Mouse (Mus musculus): Measurements from ENCODE around the gene 9430097D07Rik. TPM values are rescaled to one million over a fixed set of nuclear protein-coding genes. Genes with fewer than 3 reads are reported as not detected.

Gene 9430097D07Rik
- polyA plus RNA-seq, 2 experiments from 2014 or later, result not detected

GRCm38 (mm10) chr2:32597248-32597647 lies 21.8 kb upstream of the 9430097D07Rik start:
- ATAC-seq, result no peak

GRCm38 (mm10) chr2:32596725-32597124 lies 21.2 kb upstream of the 9430097D07Rik start:
- no peak for ATAC-seq

- no peak for ATAC-seq
Observed at GRCm38 (mm10) chr2:32591249-32591648, 15.8 kb upstream of the 9430097D07Rik start.

DNA sequence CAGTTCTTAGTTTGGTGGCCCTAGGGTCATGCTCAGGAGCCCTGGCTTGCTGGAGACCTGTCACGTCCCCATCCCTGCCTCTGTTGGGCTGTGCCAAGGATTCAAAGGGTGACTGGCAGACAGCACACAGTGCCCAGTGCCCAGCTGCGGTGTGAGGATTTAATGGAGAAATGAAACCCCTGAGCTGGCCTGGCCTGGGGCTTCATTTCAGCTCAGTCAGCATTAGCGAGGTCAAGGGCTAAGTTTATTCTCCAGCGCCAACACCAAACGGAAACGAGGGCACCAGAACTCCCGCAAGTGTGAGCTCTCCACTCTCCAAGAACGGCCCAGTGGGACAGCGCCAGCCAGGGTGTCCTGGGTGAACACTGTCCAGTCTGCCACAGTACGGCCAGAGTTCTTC lies 14.7 kb upstream of the 9430097D07Rik start:
- no peak for ATAC-seq

GRCm38 (mm10) chr2:32589213-32589795 lies 13.8 kb upstream of the 9430097D07Rik start:
- no peak for ATAC-seq

GRCm38 (mm10) chr2:32587731-32588321 lies 12.3 kb upstream of the 9430097D07Rik start:
- peak; percentile 51 for ATAC-seq

- peak; percentile 81 for ATAC-seq
Observed at GRCm38 (mm10) chr2:32586871-32587351, 11.4 kb upstream of the 9430097D07Rik start, which contains the start of gene St6galnac4. St6galnac4 (plus strand) TSS chr2:32587095.

GRCm38 (mm10) chr2:32585149-32585714 lies 9.7 kb upstream of the 9430097D07Rik start:
- no peak for ATAC-seq

DNA sequence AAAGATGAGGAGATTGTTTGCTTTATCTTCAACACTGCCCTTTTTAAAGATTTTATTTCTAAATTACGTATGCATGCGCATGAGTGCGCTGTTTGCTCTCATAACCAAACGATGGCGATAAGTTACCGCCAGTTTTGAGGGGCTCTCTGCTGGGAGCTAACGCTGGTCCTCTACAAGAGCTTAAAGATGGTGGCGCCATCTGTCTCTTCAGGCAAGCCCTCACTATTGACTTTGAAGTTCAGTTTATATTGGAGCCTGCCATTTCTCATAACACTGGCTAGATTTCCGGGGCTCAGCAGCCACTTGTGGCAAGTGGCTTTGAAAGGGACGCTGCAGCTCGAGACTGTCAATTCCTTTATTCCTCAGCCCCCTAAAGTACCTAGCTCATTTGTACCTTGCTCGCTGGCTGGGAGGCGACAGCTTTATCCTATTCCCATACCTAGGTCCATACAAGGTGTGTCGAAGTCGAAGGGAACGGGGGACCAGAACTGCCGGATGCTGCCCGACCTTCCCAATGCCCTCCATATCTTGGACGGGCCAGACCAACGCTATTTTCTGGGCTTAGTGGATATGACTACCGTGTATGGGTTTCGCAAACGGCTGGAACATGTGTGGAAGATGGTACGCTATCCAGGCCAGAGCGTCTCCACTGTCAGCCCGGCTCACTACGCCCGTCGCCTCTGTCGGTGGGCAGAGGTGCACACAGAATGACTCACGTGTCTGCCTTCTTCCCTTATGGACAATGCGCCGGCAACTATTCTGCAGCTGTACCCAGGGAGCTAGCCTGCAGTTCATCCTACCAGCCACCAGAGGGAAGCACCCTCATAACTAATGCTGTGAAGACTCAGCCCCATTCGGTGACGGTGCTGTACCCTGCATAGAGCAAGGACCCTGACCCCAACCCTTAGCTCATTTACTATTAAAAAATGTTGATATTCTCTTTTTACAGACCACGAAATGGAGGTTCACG lies 7.6 kb upstream of the 9430097D07Rik start:
- peak; percentile 61 for ATAC-seq

- ATAC-seq, result no peak
Observed at GRCm38 (mm10) chr2:32581450-32582095, 6.1 kb upstream of the 9430097D07Rik start.

GRCm38 (mm10) chr2:32578146-32579046 lies 2.9 kb upstream of the 9430097D07Rik start:
- no peak for ATAC-seq

- no peak for ATAC-seq
Observed at GRCm38 (mm10) chr2:32576532-32576931, 1.0 kb upstream of the 9430097D07Rik start.

DNA sequence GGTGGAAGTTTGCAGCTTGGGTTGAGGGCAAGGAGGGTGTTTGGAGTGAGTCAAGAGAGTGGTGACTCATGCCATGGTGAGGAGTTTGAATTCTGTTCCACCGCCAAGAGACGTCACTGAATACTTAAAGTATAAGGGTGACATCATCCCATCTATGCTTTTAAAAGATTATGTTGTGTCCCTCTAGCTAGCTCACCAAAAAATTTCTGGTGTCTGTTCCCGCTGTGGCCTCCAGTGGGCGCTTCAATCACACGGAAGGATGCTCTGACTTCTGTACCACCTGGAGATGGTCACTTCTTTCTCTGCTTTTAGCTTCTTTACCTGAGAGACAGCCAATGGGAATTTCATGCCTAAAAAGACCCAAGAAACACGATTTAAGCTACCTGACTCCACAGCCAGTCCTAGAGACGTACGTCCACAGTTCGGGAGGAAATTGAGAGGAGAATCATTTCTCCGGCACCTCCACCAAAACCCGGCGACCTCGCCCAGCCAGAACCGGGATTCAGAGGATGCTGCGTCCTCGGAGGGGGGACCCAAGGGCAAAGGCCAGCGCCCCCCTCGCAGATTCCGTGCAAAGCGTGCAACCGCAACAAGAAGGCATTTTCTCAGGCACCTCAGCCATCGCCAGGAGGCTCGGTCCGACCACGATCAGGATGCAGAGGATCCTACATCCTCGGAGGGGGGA lies 441 bp downstream of the 9430097D07Rik start:
- peak; percentile 50 for ATAC-seq

DNA sequence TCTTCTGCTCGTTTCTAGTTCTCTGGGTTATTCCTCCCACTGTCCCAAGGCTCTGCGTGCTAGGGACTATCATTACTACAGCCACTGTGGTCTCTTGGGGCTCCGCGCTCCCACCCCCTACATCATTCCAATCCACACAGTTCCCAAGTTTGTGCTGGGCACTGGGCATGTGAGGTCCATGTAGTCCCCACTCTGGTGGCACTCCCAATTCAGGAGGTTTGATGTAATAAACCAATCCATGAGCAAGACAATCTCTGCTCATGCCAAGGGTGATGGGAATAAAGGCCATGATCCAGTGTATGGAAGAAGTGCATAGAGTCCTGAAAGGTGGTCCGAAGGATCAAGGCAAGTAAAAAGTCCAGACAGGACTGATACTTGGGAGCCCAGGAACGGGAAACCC lies 987 bp downstream of the 9430097D07Rik start, which contains the start of gene Pip5kl1:
Gene Pip5kl1, plus strand, starts transcription at position 301 of the 400 bp plus-strand sequence.
- ATAC-seq, result no peak

- no peak for ATAC-seq
Observed at GRCm38 (mm10) chr2:32572196-32572595, 3.3 kb downstream of the 9430097D07Rik start.

DNA sequence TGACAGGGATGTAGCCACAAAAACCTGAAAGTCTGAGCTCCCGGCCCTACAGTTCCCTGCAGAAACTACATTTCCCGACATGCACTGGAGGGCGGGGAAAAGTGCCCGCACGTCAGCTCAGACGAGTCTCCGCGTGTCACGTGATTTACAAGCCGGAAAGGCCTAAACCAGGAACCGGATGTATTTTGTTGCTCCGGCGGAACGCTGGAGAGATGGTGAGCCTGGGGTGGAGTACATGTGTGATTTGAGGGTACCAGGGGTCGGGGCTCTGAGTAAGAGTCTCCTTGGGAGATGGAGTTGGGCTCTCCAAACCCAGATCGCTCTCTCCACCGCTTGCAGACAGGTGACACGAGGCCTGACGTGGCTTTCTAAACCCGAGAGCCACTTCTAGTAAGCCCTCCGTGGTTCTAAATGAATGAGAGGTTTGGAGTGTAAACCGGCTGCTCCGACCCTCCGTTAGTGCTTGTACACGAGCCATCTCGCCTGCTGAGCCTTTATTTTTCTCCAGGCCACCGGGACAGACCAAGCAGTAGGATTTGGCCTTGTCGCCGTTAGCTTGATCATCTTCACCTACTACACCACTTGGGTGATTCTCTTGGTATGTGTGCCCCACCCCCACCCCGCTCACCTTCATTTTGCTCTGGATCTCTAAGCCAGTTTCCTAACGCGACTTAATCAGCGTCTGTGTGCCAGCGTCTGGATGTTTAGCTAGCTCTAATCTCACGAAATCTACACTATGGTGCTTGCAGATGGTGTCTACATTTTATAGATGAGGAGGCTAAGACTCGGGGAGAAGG lies 4.6 kb downstream of the 9430097D07Rik start, which contains the start of gene Dpm2:
Gene Dpm2, plus strand, starts transcription at position 161 of the 797 bp plus-strand sequence.
- peak; percentile 86 for ATAC-seq

GRCm38 (mm10) chr2:32568941-32569340 lies 6.5 kb downstream of the 9430097D07Rik start:
- ATAC-seq, result no peak

- no peak for ATAC-seq
Observed at GRCm38 (mm10) chr2:32568149-32568548, 7.3 kb downstream of the 9430097D07Rik start.

DNA sequence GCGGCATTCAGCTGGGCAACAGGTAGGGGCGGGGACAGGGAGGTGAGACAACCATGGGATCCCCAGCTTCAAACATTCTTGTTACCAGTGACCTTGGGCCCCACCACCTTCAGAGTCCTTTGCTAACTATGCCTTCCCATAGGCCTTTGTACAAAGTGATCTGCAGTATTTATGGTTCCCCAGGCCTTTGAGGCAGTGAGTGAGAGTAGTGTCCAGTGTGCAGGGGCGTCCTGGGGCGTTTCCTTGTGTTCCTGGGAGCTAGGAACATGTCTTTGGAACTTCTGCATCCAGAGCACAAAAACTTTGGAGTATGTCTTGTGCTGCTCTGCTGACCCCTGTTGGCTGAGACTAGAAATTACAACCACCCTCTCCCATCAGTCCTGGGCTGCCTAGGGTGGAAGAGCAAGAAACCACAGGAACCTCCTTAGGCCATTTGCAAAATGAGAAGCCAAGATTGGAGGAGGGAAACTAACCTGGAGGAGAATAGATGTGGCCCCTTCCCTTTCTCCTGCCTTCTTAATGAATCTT lies 8.9 kb downstream of the 9430097D07Rik start:
- no peak for ATAC-seq
